Mouse (Mus musculus) G1E (cell line): ENCODE results near the gene Tmem110.

Experiments used
- CTCF ChIP-seq: IDR thresholded peaks from 2 replicates; pipeline ENCODE4 v1.5.1; 2012; ENCODE audit warnings: low read depth, low read length, inconsistent platforms, mixed read lengths
- GATA1 ChIP-seq: IDR thresholded peaks from 2 replicates; pipeline ENCODE4 v1.6.1; 2012; ENCODE audit warnings: borderline replicate concordance, low read length, inconsistent platforms, mixed read lengths
- GATA2 ChIP-seq: IDR thresholded peaks from 2 replicates; pipeline ENCODE4 v1.6.1; 2012; ENCODE audit warnings: low read depth, low read length, inconsistent platforms, borderline replicate concordance
- POLR2AphosphoS5 ChIP-seq: IDR thresholded peaks from 2 replicates; pipeline ENCODE4 v1.6.1; 2012; ENCODE audit warnings: low read depth, low read length, inconsistent platforms; ENCODE audit not compliant: insufficient replicate concordance
- TAL1 ChIP-seq: conservative IDR thresholded peaks from 2 replicates; pipeline ENCODE4 v1.6.1; 2012; ENCODE audit warnings: low read depth, low read length, inconsistent platforms, mixed read lengths

GRCm38 (mm10) chr14:30903036-30903435 is 77.6 kb downstream of the Tmem110 start:
- TF ChIP-seq CTCF (no peak), GATA1 (no peak), TAL1 (no peak), POLR2AphosphoS5 (no peak), GATA2 (no peak)
